Mouse (Mus musculus) neural tube, embryonic 13.5 days (tissue): ENCODE results near the gene Tnrc18. TPM values are rescaled to one million over a fixed set of nuclear protein-coding genes. Genes with fewer than 3 reads are reported as not detected.

Experiments used
- ATAC-seq: fragments of 200-750 bp; cut with Nextera tagmentation; 2 replicates; pipeline ENCODE4 v1.8.0; 2017; ENCODE audit warnings: low read depth, mild to moderate bottlenecking, moderate TSS enrichment, moderate library complexity
- H3K27ac ChIP-seq: fragments of 300-500 bp; sonication (generic); replicated peaks from 2 replicates; pipeline ENCODE4 v1.5.1; 2015; ENCODE audit warnings: moderate library complexity, mild to moderate bottlenecking, inconsistent platforms
- H3K27me3 ChIP-seq: fragments of 300-500 bp; sonication (generic); 2 replicates; pipeline ENCODE4 v1.6.1; 2015; ENCODE audit warnings: mild to moderate bottlenecking, inconsistent platforms
- H3K36me3 ChIP-seq: fragments of 300-500 bp; sonication (generic); 2 replicates; pipeline ENCODE4 v1.6.1; 2015; ENCODE audit warnings: mild to moderate bottlenecking, inconsistent platforms
- H3K4me1 ChIP-seq: fragments of 300-500 bp; sonication (generic); replicated peaks from 2 replicates; pipeline ENCODE4 v1.6.1; 2015; ENCODE audit warnings: inconsistent platforms
- H3K4me2 ChIP-seq: fragments of 300-500 bp; sonication (generic); 2 replicates; pipeline ENCODE4 v1.6.1; 2015; ENCODE audit warnings: inconsistent platforms, mild to moderate bottlenecking, moderate library complexity
- H3K4me3 ChIP-seq: fragments of 300-500 bp; sonication (generic); 2 replicates; pipeline ENCODE4 v1.5.1; 2015; ENCODE audit warnings: mild to moderate bottlenecking, inconsistent platforms
- H3K9ac ChIP-seq: fragments of 300-500 bp; sonication (generic); 2 replicates; pipeline ENCODE4 v1.6.1; 2015; ENCODE audit warnings: moderate library complexity, mild to moderate bottlenecking, inconsistent platforms
- H3K9me3 ChIP-seq: fragments of 300-500 bp; sonication (generic); 2 replicates; pipeline ENCODE4 v1.6.1; 2016; ENCODE audit warnings: inconsistent platforms
- WGBS: fragments of 180-500 bp; shearing (Covaris S2); methylation state at CpG from one replicate; pipeline ENCODE4 v1.1.7; 2015; 5-methylcytosine and 5-hydroxymethylcytosine counted together
- polyA plus RNA-seq: library from polyadenylated mRNA; unstranded; fragments of >200 nt; fragmentation: Nextera tagmentation; extraction: Ambion mirVana; gene quantifications from 2 replicates; pipeline ENCODE4 v1.2.1, GENCODE M21; 2015

The Tnrc18 gene
- polyA plus RNA-seq, 1 experiment from 2014 or later: 30.3 TPM

DNA sequence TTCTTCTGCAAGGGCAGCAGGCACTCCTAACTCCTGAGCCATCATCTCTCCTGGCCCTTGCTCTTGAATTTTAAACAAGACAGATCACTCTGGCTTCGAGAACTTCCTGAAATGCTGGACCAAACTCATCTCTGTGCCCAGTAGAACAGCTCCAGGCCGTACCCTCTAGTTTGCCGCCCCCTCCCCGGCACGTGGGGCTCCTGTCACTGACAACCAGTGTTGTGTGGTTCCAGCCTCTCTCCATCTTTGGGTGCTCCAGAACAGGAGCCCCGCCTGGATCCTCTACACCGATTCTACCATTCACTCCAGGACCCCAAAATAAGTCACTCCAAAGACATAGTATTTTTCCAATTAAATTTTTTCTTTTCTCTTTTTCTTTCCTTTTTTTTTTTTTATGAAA, 93.2 kb downstream of the Tnrc18 start:
- Histone ChIP-seq H3K4me3 (no peak overlapping the region), H3K9me3 (no peaks in the 10 kb centered on the region), H3K27me3 (no peaks in the 10 kb centered on the region), H3K36me3 (peaks cover 76% of the 10 kb centered on the region), H3K4me1 (peaks cover 10% of the 10 kb centered on the region), H3K9ac (no peak overlapping the region), H3K4me2 (no peak overlapping the region), H3K27ac (no peak overlapping the region; the same call in 1 of the 2 replicates)
- WGBS: 93% methylated on average over 7 of the region's 7 CpGs
- ATAC-seq: no peak

DNA sequence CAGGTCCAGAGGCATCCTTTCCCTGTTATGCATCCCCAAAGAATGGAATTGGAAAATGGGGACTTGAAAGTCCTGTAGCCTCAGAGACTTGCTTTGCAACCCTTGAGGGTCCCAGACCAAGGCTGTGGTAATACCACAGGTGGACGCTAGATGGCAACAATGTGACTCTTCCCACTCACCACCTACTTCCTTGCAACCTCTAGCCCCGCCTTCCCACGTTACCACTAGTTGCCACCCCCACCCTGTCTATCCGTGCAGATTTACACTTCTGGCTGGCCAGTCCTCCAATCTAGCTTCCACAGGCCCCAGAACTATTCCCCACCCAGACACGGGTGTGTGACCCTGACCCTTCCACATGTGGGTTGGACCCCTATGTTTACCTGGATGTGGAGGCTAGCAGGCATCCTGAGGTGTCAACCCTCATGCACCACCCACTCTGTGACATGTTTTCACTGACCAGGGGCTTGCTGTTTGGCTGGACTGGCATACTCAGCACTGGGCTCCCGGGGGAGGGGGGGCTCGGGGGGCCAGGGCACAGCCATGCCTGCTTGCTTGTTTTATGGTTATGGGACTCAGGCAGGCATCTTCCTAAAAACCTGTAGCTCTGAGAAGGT, 93.8 kb downstream of the Tnrc18 start:
- peak; percentile 80 for ATAC-seq
- peaks cover 75% of the 10 kb centered on the region for H3K36me3 ChIP-seq
- H3K4me1 ChIP-seq: peaks cover 10% of the 10 kb centered on the region
- H3K4me2 ChIP-seq: no peak overlapping the region
- no peak overlapping the region; the same call in 1 of the 2 replicates for H3K27ac ChIP-seq
- no peak overlapping the region for H3K9ac ChIP-seq
- H3K27me3 ChIP-seq: no peaks in the 10 kb centered on the region
- no peak overlapping the region for H3K4me3 ChIP-seq
- no peaks in the 10 kb centered on the region for H3K9me3 ChIP-seq
- WGBS: 14% methylated on average over 7 of the region's 7 CpGs

DNA sequence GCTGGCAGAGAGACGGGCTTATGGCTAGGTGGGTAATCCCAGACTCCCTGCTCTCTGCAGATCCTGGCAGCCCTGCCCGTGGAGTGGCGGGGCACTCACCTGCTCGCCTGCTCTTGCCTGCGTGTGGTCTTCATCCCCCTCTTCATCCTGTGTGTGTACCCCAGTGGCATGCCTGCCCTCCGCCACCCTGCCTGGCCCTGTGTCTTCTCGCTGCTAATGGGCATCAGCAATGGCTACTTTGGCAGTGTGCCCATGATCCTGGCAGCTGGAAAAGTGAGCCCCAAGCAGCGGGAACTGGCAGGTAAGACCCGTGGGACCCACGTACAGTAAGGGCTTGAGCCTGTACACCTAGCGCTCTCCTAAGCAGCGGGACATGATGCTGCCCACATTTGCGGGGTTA, 97.6 kb downstream of the Tnrc18 start:
- no peak overlapping the region for H3K27ac ChIP-seq
- no peak overlapping the region for H3K4me2 ChIP-seq
- no peak overlapping the region for H3K9ac ChIP-seq
- WGBS: 88% methylated on average over 13 of the region's 13 CpGs
- H3K4me3 ChIP-seq: no peak overlapping the region
- no peaks in the 10 kb centered on the region for H3K27me3 ChIP-seq
- H3K4me1 ChIP-seq: peaks cover 10% of the 10 kb centered on the region
- H3K36me3 ChIP-seq: peaks cover 61% of the 10 kb centered on the region
- ATAC-seq: no peak
- H3K9me3 ChIP-seq: no peaks in the 10 kb centered on the region

DNA sequence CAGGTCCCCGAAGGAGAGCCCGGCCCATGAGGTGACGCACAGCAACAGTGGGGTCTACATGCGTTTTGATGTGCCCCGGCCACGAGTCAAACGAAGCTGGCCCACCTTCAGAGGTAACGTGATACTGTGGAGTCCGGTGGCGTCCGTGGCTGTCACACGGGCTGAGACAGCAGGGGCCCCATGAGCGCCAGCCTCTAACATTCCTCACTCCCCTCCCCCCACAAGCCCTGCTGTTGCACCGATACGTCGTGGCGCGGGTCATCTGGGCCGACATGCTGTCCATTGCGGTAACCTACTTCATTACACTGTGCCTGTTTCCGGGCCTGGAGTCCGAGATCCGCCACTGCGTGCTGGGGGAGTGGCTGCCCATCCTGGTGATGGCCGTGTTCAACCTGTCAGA, 99.0 kb downstream of the Tnrc18 start:
- H3K4me3 ChIP-seq: no peak overlapping the region
- peaks cover 72% of the 10 kb centered on the region for H3K36me3 ChIP-seq
- peaks cover 4% of the 10 kb centered on the region; the same call in 1 of the 2 replicates for H3K4me1 ChIP-seq
- no peak overlapping the region for H3K4me2 ChIP-seq
- H3K27me3 ChIP-seq: no peaks in the 10 kb centered on the region
- H3K27ac ChIP-seq: no peak overlapping the region
- no peak overlapping the region for H3K9ac ChIP-seq
- ATAC-seq: 0 out of 2 replicates have a peak, but pooled peaks have one; percentile 7
- 74% methylated on average over 25 of the region's 25 CpGs for WGBS
- H3K9me3 ChIP-seq: no peaks in the 10 kb centered on the region

DNA sequence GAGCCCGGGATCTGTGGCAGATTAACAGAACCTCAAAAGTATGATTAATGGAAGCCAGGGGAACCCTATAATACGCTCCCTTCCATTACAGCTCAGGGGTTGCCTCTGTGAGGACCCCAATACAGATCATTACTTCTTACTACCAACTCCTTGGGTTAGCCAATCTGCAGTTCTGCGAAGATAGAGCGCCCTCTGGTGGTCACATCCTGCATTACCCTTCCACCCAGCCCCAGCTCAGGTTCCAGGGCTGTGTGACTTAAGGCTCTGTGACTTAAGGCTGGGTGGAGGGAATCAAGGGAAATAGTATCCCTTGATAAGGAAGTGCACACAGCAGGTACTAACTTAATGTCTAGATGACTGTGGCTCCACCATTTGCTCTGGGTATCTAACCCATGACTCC, 99.4 kb downstream of the Tnrc18 start:
- Histone ChIP-seq H3K27me3 (no peaks in the 10 kb centered on the region), H3K4me2 (no peak overlapping the region), H3K9ac (no peak overlapping the region), H3K4me3 (no peak overlapping the region), H3K4me1 (no peaks in the 10 kb centered on the region), H3K36me3 (peaks cover 74% of the 10 kb centered on the region), H3K9me3 (no peaks in the 10 kb centered on the region), H3K27ac (no peak overlapping the region)
- WGBS: 12% methylated on average over 4 of the region's 4 CpGs
- peak; percentile 73 for ATAC-seq

DNA sequence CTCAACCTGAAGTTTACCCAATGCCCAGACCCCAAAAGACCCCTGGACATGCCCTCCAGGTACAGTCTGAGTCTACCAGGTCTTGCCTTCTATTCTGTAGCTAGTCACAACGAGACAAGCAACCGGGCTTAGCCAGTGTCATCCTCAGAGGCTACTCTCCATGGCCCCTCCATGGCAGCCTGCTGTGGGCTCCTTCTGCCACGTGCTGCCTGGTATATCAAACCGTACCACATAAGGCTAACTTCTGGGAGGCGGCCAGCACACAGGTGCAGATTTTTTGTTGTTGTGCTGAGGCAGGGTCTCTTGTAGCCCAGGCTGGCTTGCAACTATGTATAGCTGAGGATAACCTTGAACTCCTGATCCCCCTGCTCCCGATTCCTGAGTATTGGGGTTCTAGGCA, 101.4 kb downstream of the Tnrc18 start:
- WGBS: 94% methylated on average over 6 of the region's 6 CpGs

DNA sequence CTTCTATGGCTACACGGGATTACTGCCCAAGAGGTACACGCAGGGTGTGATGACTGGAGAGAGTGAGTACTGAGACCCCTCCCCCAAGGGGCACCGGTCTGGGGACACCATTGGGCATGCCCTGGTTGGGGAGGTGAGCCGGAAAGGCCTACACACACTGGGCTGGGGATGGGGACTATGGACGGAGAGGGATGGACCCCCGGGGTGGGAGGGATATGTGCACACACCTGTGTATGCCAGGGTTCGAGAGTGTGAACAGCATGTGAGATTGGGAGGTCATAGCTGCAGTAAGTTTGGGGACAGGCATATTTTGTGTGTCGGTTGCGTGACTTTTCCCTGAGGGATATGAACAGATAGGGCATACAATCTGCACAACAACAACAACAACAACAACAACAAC, 102.4 kb downstream of the Tnrc18 start:
- Histone ChIP-seq H3K36me3 (peaks cover 80% of the 10 kb centered on the region), H3K4me1 (no peaks in the 10 kb centered on the region), H3K9ac (no peak overlapping the region), H3K4me3 (no peak overlapping the region), H3K27ac (no peak overlapping the region), H3K9me3 (no peaks in the 10 kb centered on the region), H3K27me3 (no peaks in the 10 kb centered on the region), H3K4me2 (no peak overlapping the region)
- WGBS: 91% methylated on average over 9 of the region's 9 CpGs
- ATAC-seq: no peak

More for the DNA sequence above, 101.4 kb downstream of the Tnrc18 start:
- Histone ChIP-seq H3K9ac (no peak overlapping the region), H3K9me3 (no peaks in the 10 kb centered on the region), H3K4me2 (no peak overlapping the region), H3K4me3 (no peak overlapping the region), H3K4me1 (no peaks in the 10 kb centered on the region), H3K27ac (no peak overlapping the region), H3K36me3 (peaks cover 77% of the 10 kb centered on the region), H3K27me3 (no peaks in the 10 kb centered on the region)
- no peak for ATAC-seq

DNA sequence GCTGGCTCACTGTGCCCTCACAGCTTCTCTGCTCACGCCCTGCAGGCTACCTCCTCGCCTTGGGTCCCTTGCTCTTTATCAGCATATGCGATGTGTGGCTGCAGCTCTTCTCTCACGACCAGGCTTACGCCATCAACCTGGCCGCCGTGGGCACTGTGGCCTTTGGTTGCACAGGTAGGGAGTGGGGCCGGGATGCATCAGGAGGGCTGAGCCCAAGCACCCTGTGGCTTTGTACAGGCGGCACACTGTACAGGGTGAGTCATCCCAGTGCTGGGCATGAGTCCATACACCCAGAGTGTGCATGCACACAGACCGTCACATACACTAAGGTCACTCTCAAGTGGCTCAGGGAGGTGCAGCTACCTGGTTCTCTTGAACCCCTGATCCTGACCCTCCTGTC, 103.5 kb downstream of the Tnrc18 start:
- Histone ChIP-seq H3K27me3 (no peaks in the 10 kb centered on the region), H3K9ac (no peak overlapping the region), H3K27ac (no peak overlapping the region), H3K4me3 (no peak overlapping the region), H3K36me3 (peaks cover 82% of the 10 kb centered on the region), H3K4me2 (no peak overlapping the region), H3K4me1 (no peaks in the 10 kb centered on the region), H3K9me3 (no peaks in the 10 kb centered on the region)
- WGBS: 91% methylated on average over 10 of the region's 10 CpGs
- ATAC-seq: no peak

DNA sequence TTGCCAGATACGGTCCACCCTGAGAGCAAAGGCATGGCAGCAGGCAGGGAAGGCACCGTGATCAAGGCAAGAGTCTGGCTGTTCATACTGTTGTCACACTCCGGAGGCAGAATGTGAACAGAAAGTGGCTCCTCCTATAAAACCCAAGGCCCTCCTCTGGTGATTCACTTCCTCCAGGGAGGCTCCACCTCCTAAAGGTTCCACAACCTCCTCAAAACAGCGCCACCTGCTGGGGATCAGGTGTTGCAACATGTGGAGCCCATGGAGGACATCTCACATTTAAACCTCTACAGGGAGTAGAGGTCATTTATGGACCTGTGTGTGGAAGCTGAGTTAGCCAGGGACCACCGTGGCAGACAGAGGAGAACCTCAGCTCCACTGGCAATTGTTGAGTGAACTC, 105.1 kb downstream of the Tnrc18 start:
- Histone ChIP-seq H3K9me3 (no peaks in the 10 kb centered on the region), H3K9ac (no peak overlapping the region), H3K36me3 (peaks cover 86% of the 10 kb centered on the region), H3K4me3 (no peak overlapping the region), H3K27me3 (no peaks in the 10 kb centered on the region), H3K4me2 (no peak overlapping the region), H3K27ac (no peak overlapping the region), H3K4me1 (no peaks in the 10 kb centered on the region)
- 77% methylated on average over 5 of the region's 5 CpGs for WGBS
- ATAC-seq: no peak

DNA sequence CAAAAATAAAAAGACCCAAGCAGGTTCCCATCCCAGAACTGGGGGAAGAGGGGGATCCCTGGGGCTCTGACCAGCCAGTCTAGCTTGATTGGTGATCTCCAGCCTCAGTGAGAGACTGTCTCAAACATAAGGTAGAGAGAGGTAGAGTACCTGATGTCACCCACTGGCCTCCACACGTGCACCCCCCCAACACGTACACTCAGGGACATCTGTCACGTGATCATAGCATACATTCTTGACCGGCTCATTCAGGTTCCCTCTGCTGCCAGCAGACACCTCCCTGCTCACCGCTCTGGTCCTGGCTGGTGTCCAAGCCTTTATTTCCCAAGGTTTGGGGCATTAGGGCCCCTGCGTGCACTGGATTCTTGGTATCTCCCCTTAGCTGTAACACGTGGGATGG, 108.0 kb downstream of the Tnrc18 start:
- H3K36me3 ChIP-seq: peaks cover 84% of the 10 kb centered on the region
- WGBS: 86% methylated on average over 7 of the region's 7 CpGs
- no peak overlapping the region for H3K27ac ChIP-seq
- no peaks in the 10 kb centered on the region for H3K9me3 ChIP-seq
- no peak overlapping the region for H3K9ac ChIP-seq
- H3K4me2 ChIP-seq: no peak overlapping the region
- ATAC-seq: no peak
- no peaks in the 10 kb centered on the region for H3K27me3 ChIP-seq
- H3K4me1 ChIP-seq: peaks cover 3% of the 10 kb centered on the region; the same call in 1 of the 2 replicates
- no peak overlapping the region for H3K4me3 ChIP-seq

DNA sequence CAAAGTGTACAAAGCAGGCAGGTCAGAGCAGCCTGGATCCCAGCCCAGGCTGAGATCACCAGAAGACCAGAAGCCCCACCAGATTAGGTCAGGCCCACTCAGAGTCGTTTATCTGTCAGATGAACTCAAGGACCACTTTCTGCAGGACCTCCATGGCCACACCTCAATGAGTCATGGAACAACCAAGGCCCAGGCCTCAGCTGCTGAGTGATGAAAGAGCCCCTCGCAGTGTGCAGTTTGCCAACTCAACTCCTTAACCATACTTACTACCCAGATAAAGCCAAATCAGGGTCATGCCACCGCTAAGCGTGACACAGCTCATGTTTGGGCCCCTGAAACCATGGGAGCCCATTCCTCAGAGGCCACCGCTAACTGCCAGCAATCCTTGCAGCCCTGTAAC, 109.8 kb downstream of the Tnrc18 start:
- Histone ChIP-seq H3K4me1 (peaks cover 20% of the 10 kb centered on the region), H3K4me2 (no peak overlapping the region), H3K27me3 (no peaks in the 10 kb centered on the region), H3K4me3 (no peak overlapping the region), H3K36me3 (peaks cover 69% of the 10 kb centered on the region), H3K27ac (no peak overlapping the region), H3K9ac (no peak overlapping the region), H3K9me3 (no peaks in the 10 kb centered on the region)
- ATAC-seq: no peak
- 91% methylated on average over 5 of the region's 5 CpGs for WGBS

DNA sequence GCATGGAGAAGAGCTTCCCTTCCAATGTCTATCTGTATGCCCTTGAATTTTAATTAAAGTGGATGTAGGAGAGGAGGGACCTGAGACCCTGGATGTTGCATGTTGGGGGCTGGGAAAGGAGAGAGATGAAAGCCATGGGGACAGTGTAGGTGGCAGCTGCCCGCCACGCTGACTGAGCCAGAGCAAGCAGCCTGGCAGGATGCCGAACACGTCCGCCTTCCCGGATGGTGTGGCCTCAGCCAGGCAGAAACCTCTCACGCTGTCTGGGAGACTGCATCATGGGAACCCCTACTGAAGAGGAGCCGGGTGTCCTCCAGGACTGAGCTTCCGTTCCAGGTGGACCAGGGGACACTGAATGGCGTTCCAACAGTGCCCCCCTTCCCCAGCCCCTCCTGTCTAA, 113.9 kb downstream of the Tnrc18 start:
- H3K36me3 ChIP-seq: peaks cover 29% of the 10 kb centered on the region
- peak; percentile 38; the same call in 1 of the 2 replicates for ATAC-seq
- 71% methylated on average over 10 of the region's 10 CpGs for WGBS
- H3K27ac ChIP-seq: peak overlapping the region; percentile 23; the same call in 1 of the 2 replicates
- H3K4me1 ChIP-seq: peaks cover 24% of the 10 kb centered on the region
- H3K9ac ChIP-seq: peak overlapping the region; percentile 93
- H3K4me3 ChIP-seq: peak overlapping the region; percentile 79
- H3K9me3 ChIP-seq: no peaks in the 10 kb centered on the region
- peak overlapping the region; percentile 88 for H3K4me2 ChIP-seq
- peaks cover 15% of the 10 kb centered on the region for H3K27me3 ChIP-seq
